Mouse (Mus musculus) telencephalon, adult 2 months (tissue): ENCODE measurements at regions not wholly inside any gene's neighbourhood (a gene's known extent, or its start where the extent isn't known, plus 50 kb on each side); places are given as distances from the start of the nearest gene placed in this dataset.

Source experiments
- DNase-seq: peaks from one replicate; pipeline ENCODE4 v3.0.0-alpha.2; 2011; ENCODE audit warnings: low read depth, low spot score

DNA sequence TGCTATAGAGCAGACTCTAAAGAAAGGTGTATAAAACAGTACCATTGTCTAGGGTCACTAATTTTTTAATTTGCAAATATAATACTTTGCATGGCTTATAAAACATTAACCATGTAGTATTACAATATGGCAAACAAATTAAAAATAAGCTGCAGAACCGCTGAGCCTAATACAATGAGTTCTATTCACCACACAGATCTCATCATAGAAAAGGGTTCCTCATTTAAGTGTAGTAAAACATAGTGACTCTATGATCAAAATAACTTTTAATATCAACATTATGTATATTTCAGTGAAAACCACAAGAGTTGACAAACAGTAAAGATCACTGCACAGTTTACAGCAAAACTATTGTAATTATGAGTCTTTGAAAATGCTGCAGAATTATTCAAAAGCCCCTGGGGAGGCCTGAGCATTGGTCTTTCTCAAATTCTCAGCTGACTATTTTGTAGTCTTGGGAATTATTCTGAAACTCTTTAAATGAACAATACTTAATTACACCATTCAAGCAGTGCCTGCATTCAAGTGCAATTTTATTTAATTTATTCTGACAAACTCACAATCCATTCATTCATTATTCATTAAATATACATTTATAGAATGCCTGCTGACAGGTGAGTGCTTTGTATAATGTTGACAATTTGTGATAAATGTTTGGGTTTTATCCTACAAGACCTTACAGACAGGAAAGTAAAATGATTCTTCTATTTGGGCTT, 60.3 kb downstream of the Pcdh20 start:
- no peak for DNase-seq

DNA sequence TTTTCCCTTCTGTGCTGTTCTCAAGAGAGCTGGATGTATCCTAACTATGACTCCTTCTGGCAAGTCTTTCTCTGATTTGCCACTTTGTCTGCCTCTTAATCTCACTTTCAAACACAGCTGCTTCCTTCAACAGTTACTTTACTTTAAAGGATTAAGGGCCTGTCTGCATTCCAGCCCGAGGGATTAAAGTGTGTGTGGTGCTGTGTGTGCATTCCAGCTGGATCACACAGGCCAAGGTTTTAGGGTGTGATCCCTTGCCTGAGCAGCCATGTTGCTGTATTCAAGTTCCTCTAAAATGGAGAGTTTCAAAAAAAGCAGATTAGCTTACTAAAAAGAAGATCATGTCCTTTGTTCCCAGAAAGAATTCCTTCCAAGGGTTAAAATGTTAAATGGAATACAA, 71.9 kb downstream of the Pcdh20 start:
- no peak for DNase-seq

DNA sequence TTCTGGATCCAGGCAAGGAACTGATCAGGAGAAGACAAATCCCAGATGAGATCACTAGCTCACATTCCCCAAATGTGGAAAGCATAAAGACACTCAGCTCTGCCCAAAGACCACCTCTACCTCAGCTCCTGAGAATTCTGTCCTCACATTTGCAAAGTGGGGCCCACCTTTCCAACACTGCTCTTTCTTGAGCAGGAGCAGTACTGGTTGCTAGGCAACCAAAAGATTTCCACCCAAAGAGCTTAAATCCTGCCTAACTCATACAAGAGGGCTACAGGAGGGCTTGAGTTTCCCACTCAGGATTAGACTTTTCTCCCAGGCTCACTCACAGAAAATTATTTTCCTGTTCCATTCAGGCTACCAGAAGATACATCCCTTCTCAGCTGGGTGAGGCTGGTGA, 74.0 kb downstream of the Pcdh20 start:
- DNase-seq, result peak; percentile 3

DNA sequence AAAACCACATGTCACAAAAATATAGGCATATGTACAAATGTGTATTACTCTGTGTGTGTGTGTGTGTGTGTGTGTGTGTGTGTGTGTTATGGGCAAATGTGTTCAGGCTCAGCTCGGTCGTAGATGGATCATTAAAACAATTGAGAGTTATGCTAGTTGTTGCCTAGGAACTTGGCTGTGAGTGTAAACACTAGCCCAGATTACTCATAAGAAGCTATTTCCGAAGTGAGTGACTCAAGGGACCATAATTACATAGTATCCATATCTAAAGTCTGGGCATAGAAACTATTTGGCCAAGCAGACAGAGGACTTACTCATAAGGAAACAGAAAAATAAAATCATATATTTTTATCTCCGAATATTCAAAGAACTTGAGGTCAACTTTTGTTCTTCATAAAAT, 76.2 kb downstream of the Pcdh20 start:
- peak; percentile 31 for DNase-seq

DNA sequence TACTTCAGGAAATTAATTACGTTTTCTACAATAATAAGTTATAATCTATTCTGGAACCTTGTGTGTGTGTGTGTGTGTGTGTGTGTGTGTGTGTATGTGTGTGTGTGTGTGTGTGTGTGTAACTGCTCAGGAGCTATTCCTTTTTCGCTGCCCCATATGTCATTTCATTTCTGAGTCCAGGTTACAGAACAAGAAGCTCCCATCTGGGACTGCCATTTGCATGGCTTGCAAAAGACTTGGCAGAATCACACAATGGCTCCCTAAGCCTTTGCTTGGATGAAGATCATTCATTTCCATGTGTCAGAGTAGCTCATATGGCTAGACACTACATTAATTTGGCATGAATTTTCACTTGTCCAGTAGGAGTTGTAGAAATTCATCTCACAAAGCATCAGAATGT, 86.6 kb downstream of the Pcdh20 start:
- DNase-seq, result no peak

DNA sequence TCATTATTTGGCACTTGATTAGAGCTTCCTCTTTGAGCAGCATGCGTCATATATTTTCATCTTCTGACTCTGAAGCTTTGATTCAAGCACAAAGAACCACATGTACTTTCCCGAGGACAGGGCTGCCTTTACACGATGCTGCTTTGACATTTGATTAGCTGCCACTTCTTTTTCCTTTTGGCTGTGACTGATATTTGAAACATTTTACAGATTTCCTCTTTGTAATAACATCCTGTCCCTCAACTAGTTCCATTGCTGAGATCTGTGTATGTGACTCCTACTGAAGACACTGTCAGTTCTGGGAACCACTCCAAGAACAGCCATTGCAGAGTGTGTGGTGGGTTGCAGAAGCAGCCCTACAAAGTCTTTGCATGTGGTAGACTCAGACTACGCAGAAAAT, 124.0 kb downstream of the Pcdh20 start:
- peak; percentile 78 for DNase-seq

- DNase-seq, result no peak
Observed at GRCm38 (mm10) chr14:88337304-88337703, 133.9 kb downstream of the Pcdh20 start.

DNA sequence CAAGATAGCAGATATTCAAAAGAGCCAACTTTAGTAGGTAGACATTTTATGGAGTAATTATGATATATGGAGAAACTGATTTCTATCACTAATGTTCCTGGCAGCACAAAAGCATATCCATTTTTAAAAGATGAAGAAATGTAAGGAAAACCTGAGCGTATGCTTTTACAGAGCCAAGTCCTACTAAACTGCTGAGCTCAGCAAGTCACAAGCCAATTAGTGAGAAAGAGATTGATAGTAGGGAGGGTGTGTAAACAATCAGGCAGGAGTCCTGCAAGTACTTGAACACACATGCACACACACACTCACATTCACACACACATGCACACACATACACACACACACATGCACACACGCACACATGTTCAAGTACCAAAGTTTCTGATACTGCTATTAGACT, 140.6 kb downstream of the Pcdh20 start:
- no peak for DNase-seq

GRCm38 (mm10) chr14:88326411-88326810, 144.8 kb downstream of the Pcdh20 start:
- DNase-seq, result no peak

DNA sequence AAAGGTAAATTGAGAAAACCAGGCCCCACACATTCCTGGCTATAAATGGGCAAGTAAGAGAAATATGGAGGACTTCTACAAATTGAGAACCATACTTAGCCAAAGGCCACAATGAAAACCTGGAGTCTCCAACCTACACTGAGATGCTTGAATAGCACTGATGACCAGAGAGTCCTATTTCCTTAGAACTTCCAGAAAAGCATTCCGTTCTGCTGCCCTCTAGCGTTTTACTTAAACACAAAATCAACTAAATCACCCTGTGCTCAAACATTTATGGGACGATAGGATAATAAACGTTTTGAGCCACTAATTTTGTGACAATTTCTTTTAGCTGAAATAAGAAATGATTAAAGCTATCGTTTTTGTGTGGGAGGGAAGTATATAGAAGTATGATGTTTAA, 192.9 kb downstream of the Pcdh20 start:
- no peak for DNase-seq

GRCm38 (mm10) chr14:88264771-88265170, 206.4 kb downstream of the Pcdh20 start:
- peak; percentile 34 for DNase-seq

GRCm38 (mm10) chr14:88259034-88259433, 212.2 kb downstream of the Pcdh20 start:
- no peak for DNase-seq

DNA sequence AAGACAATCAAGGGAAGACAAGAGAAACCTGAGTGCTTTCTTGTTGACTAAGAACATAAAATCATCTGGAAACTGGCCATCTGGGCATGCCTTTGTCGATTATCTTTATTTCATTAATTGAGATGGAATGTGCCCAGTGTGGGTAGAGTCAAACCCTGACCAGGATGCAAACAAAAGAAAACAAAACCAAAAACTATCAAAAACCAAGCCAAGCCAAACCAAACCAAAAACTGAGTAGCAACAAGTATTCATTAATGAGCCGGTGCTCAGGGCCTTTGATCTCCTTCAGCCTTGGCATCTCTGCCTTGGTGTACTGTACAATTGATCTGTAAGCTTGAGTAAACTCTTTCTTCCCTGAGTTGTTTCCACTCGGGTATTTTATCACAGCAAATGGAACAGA, 216.1 kb downstream of the Pcdh20 start:
- no peak for DNase-seq
